Mouse (Mus musculus): ENCODE measurements at regions not wholly inside any gene's neighbourhood (a gene's known extent, or its start where the extent isn't known, plus 50 kb on each side); places are given as distances from the start of the nearest gene placed in this dataset.

- TF ChIP-seq POLR2A (IDR thresholded peaks at IDR 0.05; ENCODE audit: control insufficient read depth, low read depth, low read length) (no peak), CTCF (IDR thresholded peaks at IDR 0.05; ENCODE audit: control insufficient read depth, insufficient read depth, insufficient replicate concordance, low read depth, low read length) (no peak)
These were observed 227.4 kb downstream of the Fzd1 start for GRCm38 (mm10) chr5:4530236-4531067.
